Mouse (Mus musculus): ENCODE measurements around the gene Acadsb.
"Not testable (repeated sequence)": the region's sequence is repeated elsewhere in the genome, so short reads cannot be mapped to it uniquely, and the experiment has no call there.

The Acadsb gene

DNA sequence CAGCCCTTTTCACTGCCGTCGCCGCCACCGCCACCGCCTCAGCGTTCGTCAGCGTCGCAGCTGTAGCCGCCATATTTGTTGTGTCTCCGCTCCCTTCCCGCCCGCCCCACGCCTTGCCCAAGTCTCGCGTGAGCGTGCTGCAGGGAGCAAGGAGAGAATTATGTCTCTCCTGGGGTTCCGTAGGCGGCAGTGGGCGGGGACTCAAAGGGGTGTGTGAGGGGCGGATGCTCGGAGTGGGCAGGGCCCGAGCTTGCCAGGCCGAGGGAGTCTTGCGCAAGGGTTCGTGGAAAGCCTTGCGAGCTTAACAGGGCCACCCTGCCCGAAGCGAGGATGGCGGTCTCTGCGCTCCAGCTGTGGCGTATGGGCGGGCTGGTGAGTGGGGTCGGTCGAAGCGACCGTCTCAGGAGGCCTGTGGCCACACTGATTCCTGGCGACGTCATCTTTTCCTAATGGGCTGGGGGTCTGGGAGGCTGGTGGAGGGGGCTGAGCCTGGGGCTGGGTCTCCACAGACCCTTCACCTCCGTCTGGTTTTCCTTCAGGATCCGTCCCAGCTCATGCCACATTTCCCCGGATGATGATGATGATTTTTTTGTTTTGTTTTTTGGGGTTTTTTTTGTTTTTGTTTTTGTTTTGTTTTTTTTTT, at the start of gene Acadsb, which contains the start of gene Ikzf5:
TSS of gene Acadsb (plus strand) at position 186 of the 643 bp plus-strand sequence.
TSS of gene Ikzf5 (minus strand) at position 106 of the 643 bp plus-strand sequence.
- peak; percentile 99 for DNase-seq (ENCODE audit: low read depth)

DNA sequence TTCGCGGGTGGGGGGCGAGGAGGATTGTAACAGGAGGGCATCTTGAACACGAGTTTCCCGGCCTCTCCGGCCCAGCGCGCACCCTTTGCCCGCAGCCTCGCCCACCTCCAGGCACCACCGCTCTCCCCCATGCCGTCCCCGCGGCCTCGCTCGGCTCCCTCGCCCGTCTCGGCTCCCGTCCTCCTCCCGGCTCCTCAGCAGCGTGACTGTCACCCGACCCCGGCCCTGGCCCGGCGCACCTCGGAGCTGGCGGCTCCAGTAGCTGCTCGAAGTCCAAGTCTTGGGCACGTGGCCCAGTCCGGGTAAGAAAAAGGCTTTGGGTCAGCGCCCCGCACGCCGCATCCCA, 48.2 kb upstream of the Acadsb start:
- DNase-seq (ENCODE audit: low read depth): no peak

DNA sequence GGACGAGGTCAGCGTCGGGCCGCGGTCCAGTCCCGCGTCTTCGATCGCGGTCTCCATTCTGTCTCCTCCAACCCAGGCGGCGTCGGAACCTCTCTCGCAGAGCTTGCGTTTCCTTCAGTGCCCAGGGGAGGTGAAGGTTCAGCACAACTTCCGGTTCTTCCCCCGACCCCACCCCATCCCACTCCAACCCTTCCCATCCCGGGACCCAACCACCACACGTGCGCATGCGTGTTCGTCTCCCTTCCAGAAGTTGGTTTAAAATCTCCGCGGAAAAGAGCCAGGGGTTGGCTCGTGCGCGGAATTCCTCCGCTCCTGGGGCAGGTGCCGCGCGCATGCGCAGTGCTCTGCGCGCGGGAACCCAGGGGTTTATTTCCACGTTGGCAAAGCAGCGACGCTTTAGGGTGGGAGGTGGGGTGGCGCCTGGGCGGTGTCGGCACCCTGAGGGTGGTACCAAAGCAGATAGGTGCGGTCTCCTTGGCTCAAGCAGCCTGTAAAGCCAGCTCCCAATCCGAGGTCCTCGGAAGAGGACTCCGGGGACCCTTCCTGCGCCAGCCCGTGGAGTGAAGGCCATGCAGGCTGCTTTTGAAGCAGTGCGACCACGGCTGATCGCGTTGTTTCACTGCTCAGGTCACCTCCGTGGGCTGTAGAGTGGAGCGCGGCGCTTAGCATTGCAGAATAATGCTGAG, 47.6 kb upstream of the Acadsb start, which contains the start of gene 2310057M21Rik:
TSS of gene 2310057M21Rik (minus strand) at position 145 of the 686 bp plus-strand sequence.
- DNase-seq (ENCODE audit: low read depth): peak; percentile 98

DNA sequence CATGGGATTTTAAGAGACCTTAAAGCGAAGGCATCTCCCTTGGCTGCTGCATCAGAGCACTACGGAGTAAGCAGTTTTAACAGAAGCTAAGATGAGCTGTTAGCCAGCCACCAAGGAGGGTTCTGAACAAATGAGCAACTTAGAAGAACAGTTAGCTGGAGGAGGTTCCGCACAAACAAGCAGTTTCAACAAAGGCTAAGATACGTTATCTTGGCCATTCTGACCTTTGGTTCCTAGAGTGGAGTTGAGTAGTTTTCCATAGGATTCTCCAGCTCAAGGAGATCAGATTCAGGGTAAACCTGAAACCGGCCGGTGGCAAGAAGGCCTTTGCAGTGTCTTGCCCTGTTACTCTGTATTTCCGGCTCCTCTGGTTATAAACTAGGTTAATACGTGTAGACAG, 46.3 kb upstream of the Acadsb start:
- DNase-seq (ENCODE audit: low read depth): no peak

DNA sequence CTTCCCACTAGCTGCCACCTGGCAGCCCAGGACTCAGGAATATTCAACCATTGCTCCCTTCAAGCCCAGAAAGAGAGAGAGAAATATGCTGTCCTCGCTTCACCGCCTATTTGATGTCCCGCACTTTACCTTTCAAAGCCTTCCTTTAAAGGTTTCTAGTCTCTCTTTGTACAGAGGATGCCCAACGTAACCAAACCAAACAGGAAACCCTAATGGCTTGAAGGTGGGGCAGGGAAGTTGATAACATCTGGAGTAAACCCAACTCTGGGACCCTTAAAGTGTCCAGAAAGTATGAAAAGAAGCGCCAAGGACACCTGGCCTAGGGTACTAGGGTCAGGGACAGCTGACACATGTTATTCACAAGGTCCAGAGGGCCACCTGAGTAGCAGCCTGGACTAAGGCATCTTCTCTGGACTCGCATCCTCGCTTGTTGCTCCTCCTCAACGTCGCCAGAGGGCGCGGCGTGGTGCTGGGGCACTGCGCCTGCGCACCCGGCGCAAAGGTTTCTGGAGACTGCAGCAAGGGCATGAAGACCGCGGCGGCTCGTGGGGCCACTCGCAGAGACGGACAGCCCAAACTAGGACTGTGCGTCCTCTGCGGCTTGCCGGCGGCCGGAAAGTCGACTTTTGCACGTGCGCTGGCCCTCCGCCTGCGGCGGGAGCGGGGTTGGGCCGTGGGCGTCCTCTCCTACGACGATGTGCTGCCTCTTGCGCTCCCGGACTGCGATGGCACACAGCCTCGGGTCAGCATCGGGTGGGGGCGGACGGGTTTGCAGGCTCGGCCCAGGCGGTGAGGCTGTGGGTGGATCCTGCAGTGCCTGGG, 39.5 kb upstream of the Acadsb start, which contains the start of gene Pstk:
TSS of gene Pstk (plus strand) at position 494 of the 822 bp plus-strand sequence.
- DNase-seq (ENCODE audit: low read depth): peak; percentile 95

DNA sequence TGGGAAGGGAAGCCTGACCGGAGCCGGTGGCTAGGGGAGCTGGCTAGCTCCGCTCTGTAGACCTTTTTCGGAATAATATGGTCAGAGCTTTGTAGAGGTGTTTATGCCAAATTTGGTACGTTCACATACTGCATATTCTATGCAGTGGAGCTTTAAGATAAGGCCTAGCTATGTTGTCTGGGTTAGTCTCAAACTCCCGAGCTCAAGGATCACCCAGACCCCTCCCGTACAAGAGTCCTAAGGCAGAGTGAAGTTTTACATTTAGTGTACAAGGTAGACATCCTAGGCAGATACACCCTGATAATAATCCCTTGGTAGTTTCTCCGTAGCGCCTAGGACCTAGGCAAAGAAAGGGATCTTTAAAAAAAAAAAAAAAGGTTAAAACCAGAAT, 38.9 kb upstream of the Acadsb start:
- no peak for DNase-seq (ENCODE audit: low read depth)

DNA sequence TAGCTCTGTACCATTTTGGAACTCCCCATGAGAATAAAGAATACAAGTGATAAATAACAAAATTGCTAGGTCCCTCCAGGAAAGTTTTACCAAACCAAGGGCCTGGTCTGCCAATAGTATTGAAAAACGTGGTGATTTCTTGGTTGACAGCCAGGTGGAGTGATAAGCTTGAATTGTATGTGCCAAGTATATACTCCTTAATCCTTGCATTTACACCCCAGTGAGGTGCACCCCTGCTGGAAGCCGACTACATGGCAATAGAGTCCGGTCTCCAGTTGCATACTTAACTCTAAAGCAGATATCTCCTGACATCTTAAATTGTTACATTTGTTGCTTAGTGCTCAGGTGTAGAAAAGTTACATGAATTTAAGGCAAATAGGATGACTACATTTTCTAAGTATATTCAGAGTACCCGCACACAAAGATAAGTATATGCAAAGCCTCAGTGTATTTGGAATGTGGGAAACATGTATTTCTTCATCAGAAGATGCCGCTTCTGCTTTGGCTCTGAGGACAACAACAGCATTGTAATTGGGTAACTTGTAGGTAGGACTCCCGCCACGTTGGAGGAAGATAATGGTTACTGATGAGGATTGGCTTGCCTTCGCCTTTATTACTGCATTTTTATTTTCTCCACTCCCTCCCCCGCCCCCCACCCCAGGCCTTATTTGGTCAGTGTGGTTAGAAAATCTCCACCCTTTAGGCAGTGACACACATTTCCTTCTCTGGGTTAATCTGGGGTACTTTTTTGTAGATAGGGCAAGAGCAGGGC, 38.3 kb upstream of the Acadsb start:
- DNase-seq (ENCODE audit: low read depth): peak; percentile 68

DNA sequence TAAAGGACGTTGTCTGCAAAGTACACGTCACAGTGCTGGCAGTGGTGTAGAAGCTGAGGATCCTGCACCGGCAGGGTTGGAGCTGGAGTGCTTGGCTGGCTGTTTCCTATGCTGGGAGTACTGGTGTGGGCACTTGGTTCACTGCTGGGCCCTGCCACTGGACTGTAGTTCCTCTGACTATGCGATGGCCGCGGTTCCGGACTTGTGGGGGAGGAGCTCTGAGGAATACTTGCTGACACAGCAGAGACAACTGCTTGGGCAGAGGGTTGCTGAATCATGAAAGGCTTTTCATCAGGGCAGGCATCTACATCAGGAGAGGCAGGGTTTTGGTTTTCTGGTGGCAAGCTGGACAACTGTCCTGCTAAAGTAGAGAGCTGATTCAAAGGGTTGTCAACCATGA, 18.6 kb upstream of the Acadsb start:
- DNase-seq (ENCODE audit: low read depth): not testable (repeated sequence)

DNA sequence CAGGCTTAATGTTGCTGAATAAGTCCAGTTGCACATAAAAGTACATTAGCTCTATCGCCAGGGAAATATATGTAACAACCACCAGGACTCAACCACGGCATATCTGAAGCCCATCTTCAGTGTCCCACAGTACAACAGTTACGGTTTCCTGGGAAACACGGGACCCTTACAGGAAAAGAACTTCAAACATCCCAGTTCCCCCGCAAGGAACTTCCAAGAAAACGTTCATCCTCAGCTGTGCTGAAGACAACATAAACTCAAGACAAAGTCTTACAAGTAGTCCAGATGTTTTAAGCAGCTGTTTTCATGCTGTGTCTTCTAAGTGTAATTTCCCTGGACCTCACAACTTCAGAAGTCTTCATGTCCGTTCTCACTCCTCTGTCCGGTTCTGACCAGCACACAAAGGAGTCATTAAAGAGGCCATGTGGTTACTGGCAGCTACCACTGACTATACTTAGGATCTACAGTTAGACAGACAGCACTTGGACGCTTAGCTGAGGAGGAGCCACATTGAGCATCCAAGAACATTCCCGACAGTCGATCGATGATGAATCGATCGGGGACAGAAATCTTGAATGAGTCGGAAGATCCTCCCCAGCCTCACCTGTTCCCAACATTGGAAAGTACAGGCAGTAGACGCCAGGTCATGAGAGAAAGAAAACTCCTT, 947 bp upstream of the Acadsb start:
- DNase-seq (ENCODE audit: low read depth): peak; percentile 53

DNA sequence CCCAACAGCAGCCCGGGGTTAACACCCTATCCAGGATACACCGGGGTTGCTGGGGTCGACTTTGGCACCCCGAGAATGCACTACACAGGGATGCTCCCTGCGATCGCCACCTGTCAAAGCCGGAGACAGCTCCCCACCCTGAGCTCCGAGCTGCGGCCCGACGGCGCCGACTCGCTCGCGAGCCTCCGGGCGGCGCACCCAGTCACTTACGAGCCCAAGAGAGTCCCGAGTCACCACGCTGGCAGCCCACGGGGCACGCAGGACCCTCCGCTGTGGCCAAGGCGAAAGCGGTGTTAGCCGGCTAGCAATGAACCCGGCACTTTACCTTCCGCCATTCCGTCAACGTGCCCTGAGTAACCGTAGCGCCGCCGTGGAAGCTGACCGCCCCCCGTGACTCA, 414 bp upstream of the Acadsb start:
- DNase-seq (ENCODE audit: low read depth): no peak

DNA sequence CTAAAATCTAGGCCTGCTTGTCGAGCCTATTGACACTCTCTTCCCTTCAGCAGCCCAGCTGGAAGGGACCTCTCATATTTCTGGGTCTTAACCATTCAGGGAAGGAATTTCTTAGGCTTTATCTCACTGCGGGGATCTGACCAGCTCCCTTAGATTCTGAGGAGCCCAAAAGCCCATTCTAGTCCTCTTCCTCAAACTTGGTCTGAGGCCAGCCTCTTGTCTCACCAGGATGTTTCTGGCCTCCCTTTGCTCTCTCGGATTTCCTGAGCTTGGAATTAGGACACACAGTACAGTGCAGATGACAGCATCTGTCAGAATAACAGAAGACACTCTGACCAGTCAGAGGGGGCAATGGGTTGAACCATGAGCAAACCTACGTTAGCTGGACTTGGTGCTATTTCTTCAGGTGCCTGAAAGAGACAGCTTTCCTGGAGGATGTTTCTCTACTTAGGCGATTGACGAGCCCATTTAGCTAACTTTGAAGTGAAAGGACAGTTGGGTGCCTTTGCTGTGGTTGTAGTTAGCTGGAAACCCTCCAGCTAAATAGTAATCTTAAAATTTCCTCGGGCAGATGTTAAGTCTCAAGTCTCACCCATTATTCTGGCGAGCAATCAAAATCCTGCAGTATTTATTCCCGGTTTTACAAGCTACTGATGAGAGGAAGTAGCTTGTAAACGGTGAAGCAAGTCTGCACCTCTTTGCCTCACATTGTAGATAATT, 980 bp downstream of the Acadsb start:
- DNase-seq (ENCODE audit: low read depth): peak; percentile 37

DNA sequence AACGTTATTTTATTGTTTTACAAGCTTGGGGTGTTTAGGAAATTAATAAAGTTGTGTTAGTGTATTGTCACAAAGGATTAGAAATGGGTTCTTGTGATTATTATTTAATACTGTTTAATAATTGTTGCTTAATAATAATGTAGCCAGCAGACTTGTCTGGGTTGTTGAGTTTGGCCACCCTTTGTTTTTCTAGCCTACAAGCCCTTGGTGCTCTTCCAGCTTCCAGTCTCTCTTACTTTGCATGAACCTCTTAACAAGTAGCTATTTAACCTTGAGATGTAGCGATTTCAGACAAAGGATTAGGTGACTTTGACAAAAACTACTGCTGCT, 1.5 kb downstream of the Acadsb start:
- no peak for DNase-seq (ENCODE audit: low read depth)

DNA sequence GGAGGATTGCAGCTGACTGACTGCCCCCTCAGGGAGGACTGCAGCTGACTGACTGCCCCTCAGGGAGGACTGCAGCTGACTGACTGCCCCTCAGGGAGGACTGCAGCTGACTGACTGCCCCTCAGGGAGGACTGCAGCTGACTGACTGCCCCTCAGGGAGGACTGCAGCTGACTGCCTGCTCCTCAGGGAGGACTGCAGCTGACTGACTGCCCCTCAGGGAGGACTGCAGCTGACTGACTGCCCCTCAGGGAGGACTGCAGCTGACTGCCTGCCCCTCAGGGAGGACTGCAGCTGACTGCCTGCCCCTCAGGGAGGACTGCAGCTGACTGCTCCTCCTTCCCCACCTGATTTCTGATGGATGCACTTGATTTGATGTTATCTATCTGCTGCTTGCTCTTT, 6.3 kb downstream of the Acadsb start:
- not testable (repeated sequence) for DNase-seq (ENCODE audit: low read depth)

DNA sequence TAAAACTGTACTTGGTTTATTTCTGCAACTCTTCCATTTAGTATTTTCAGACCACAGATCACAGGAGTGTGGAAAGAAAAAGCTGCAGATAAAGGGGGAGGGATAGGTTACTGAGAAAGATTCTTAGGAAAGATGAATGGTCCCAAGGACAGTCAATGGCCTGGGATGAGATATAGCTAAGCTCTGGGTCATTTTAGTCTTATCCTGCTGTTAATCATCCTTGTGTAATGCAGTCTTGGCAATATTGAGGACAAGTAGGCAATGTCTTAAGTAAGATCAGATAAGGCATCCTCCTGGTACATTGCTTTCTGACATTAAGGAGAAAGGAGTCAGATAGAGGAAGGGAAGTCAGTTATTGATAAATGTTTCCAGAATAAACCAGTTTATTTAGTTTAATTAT, 7.2 kb downstream of the Acadsb start:
- DNase-seq (ENCODE audit: low read depth): no peak

DNA sequence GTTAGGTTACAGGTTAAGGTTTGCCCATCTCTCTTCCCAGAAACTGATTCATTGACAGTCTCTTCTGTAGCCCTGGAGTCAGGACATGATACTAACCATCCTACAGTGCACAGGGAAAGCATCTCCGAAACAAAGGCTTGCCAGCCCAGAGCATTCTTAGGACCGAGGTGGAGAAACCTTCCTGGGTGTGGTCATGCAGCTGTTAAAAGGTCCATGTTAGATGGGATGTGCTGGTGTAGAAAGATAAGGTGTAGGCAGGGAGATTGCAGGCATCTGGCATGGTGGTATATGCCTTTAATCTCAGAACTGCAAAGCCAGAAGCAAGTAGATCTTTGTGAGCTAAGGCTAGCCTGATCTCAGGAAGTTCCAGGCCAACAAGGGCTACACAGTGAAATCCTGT, 14.5 kb downstream of the Acadsb start:
- no peak for DNase-seq (ENCODE audit: low read depth)

DNA sequence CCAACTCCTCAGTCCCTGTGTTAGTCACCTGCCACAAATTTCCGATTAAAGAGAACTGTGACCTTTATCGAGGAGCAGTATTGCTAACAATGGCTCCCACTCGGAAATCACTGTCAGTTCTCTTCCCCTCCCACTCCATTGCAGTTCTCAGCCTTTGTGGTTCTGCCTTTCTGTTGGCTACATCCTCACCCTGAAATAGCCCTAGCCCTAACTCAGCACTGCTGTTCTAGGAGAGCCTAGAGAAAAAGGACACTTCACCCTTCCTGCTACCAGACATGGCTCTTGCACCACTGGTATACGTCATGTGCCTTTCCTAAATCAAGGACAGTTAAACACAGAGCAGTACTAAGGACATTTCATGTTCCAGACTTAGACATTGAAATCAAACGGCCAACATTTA, 16.9 kb downstream of the Acadsb start:
- DNase-seq (ENCODE audit: low read depth): no peak

DNA sequence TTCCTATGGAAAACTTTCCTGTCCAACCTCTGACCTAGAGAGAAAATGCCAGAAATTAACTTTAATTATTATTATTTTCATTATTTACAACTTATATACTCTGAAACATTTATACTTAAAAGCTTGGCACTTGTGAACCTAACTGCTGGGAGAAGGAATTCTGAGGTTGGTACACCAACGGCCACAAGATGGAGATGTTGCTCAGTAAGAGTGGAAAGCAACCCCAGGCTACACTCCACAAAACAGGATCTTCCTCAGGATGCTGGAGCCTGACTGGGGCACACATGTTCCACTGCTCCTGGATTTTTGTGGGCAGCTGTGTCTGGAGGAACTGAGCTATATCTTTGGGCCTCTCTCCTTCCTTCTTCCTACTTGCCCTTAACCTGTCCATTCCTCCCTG, 21.8 kb downstream of the Acadsb start:
- DNase-seq (ENCODE audit: low read depth): peak; percentile 66

DNA sequence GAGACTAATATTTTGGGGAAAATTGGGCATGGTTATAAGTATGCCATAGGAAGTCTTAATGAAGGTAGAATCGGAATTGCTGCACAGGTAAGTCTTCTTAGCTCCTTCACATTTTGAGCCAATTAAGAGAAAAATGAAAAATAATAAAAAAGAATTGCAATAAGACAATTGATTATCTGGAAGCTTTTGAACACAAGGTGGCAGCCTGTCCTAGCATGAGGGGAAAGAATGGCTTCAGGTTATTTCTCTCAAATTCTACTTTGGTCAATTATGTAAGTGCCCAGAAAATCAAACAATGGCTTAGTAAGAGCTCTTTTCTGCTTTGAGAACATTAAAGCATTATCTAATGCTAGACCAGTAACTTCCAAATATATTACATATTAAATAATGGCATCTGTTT, 23.9 kb downstream of the Acadsb start:
- no peak for DNase-seq (ENCODE audit: low read depth)

DNA sequence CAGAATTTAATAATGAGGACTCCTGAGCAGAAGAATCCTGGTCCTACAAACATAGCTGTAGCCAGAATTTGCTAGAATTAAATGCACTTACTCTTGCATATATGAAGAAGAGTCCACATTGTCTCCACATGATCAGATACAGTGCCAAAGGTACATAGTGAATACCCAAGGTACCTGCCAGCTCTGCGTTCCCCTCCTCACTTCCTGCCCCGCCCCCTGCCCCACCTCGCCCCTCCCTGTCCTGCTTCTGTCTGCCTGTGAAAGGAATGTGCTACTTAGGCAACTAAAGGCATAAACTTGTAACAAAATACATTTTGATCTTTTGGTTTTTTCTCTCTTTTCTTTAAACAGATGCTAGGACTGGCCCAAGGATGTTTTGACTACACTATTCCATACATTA, 26.6 kb downstream of the Acadsb start:
- no peak for DNase-seq (ENCODE audit: low read depth)

DNA sequence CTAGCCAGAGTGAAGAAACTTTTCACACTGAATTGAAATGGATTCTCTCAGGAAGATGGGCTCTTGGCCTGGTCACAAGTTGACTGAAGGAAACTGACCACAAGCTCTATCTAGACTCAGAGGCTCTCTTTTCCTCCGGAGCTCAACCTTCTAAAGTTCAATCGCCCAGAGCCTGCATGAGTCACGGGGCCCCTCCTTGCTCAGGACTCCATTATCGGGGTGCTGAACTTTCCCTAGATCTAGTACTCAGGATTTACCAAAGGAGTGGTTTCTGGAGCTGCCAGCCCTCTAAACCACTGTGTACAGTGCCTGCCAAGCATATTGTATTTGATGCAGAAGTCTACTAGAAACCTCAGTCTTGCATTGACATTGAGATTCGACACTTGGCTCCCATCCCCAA, 46.3 kb downstream of the Acadsb start:
- DNase-seq (ENCODE audit: low read depth): no peak

DNA sequence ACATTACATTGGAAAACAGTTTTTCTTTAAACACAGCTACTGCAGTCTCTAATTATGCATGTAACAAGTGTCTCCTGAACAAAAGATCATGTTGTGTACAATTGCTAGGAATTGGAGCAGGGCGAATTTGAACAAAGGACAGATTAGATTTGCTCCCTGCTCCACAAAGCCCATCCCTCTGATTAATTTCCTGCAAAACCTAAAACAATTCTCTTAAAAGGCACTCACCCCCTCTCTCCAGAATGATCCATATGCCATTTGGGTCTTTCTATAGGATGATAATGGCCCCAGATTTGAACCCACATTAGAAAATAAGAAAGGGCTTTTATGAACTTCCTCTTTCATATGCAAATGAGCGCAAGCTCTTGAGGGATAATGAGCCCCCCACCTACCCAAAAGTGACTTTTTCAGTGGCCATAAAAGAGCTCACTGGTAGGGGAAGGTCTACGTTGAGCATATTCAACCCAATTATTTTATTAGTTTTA, 54.8 kb downstream of the Acadsb start:
- DNase-seq (ENCODE audit: low read depth): no peak
